Mouse (Mus musculus) heart, embryonic 11.5 days (tissue): ENCODE measurements around the gene Vmn1r188. TPM values are rescaled to one million over a fixed set of nuclear protein-coding genes. Genes with fewer than 3 reads are reported as not detected.
"Not testable (repeated sequence)": the region's sequence is repeated elsewhere in the genome, so short reads cannot be mapped to it uniquely, and the experiment has no call there.

Experiments
- ATAC-seq: fragments of 200-750 bp; cut with Nextera tagmentation; replicated peaks from 2 replicates; pipeline ENCODE4 v1.8.0; 2017; ENCODE audit warnings: moderate library complexity; ENCODE audit not compliant: insufficient number of reproducible peaks, low FRiP score, low TSS enrichment
- H3K27ac ChIP-seq: fragments of 300-500 bp; sonication (generic); 2 replicates; pipeline ENCODE4 v1.5.1; 2014; ENCODE audit warnings: mild to moderate bottlenecking, low read depth, low read length
- H3K27me3 ChIP-seq: fragments of 300-500 bp; sonication (generic); 2 replicates; pipeline ENCODE4 v1.6.1; 2014; ENCODE audit warnings: mild to moderate bottlenecking, low read length, mixed read lengths; ENCODE audit not compliant: control insufficient read depth, insufficient read depth
- H3K36me3 ChIP-seq: fragments of 300-500 bp; sonication (generic); 2 replicates; pipeline ENCODE4 v1.6.1; 2014; ENCODE audit warnings: mild to moderate bottlenecking, low read length, moderate library complexity, mixed read lengths; ENCODE audit not compliant: control insufficient read depth, insufficient read depth
- H3K4me1 ChIP-seq: fragments of 300-500 bp; sonication (generic); 2 replicates; pipeline ENCODE4 v1.6.1; 2014; ENCODE audit warnings: low read length; ENCODE audit not compliant: control insufficient read depth, insufficient read depth
- H3K4me2 ChIP-seq: fragments of 300-500 bp; sonication (generic); 2 replicates; pipeline ENCODE4 v1.6.1; 2014; ENCODE audit warnings: mild to moderate bottlenecking, moderate library complexity
- H3K4me3 ChIP-seq: fragments of 300-500 bp; sonication (generic); 2 replicates; pipeline ENCODE4 v1.5.1; 2014; ENCODE audit warnings: low read depth, low read length
- H3K9ac ChIP-seq: fragments of 300-500 bp; sonication (generic); 2 replicates; pipeline ENCODE4 v1.6.1; 2014; ENCODE audit warnings: mild to moderate bottlenecking, low read depth, low read length, moderate library complexity
- H3K9me3 ChIP-seq: fragments of 300-500 bp; sonication (generic); replicated peaks from 2 replicates; pipeline ENCODE4 v1.6.1; 2016; ENCODE audit warnings: low read length; ENCODE audit not compliant: control insufficient read depth
- whole genome bisulfite sequencing: fragments of 180-500 bp; shearing (Covaris S2); extraction: QIAGEN DNeasy Blood & Tissue Kit; methylation state at CpG from one replicate; pipeline ENCODE4 v1.1.7; 2014; ENCODE audit not compliant: insufficient replicate concordance; 5-methylcytosine and 5-hydroxymethylcytosine counted together
- microRNA-seq: library from miRNA; unstranded; fragments of <30 nt; microRNA quantifications from one replicate; pipeline ENCODE4, GENCODE M21; 2016; ENCODE audit warnings: borderline number of aligned reads
- polyA plus RNA-seq: library from polyadenylated mRNA; unstranded; fragments of >200 nt; fragmentation: Nextera tagmentation; extraction: Ambion mirVana; gene quantifications from 2 replicates; pipeline ENCODE4 v1.2.1, GENCODE M21; 2014

The Vmn1r188 gene
- polyA plus RNA-seq, 1 experiment from 2014 or later: not detected

GRCm38 (mm10) chr13:22063468-22063867 is 20.8 kb upstream of the Vmn1r188 start:
- 54% methylated on average over 1 of the region's 1 CpGs for WGBS
- no peak overlapping the region for H3K4me3 ChIP-seq
- no peak overlapping the region for H3K4me2 ChIP-seq
- H3K27me3 ChIP-seq: no peaks in the 10 kb centered on the region
- no peak for ATAC-seq
- H3K4me1 ChIP-seq: no peaks in the 10 kb centered on the region
- H3K36me3 ChIP-seq: no peaks in the 10 kb centered on the region
- H3K27ac ChIP-seq: no peak overlapping the region
- H3K9ac ChIP-seq: no peak overlapping the region
- H3K9me3 ChIP-seq: no peaks in the 10 kb centered on the region

GRCm38 (mm10) chr13:22105724-22106123 is 21.5 kb downstream of the Vmn1r188 start, which contains the start of gene Vmn1r189:
Gene Vmn1r189, minus strand, starts transcription at chr13:22105824.
- H3K9me3 ChIP-seq, H3K36me3 ChIP-seq, H3K4me1 ChIP-seq, ATAC-seq, H3K27ac ChIP-seq, H3K27me3 ChIP-seq, H3K9ac ChIP-seq, H3K4me2 ChIP-seq, H3K4me3 ChIP-seq: not testable (repeated sequence)
- WGBS: 65% methylated on average over 2 of the region's 2 CpGs

GRCm38 (mm10) chr13:22136495-22137293 is 52.5 kb downstream of the Vmn1r188 start:
- not testable (repeated sequence) for H3K36me3 ChIP-seq, H3K9ac ChIP-seq, H3K9me3 ChIP-seq, H3K4me1 ChIP-seq, H3K4me2 ChIP-seq, H3K27ac ChIP-seq, H3K4me3 ChIP-seq, H3K27me3 ChIP-seq, ATAC-seq
- 70% methylated on average over 5 of the region's 5 CpGs for WGBS

Small RNA genes within 50 kb of the gene (microRNA-seq; reads per million reads assigned to microRNA genes)
- gene Gm26300 (not detected), gene Gm44390 (0.41 reads per million), gene Gm44486 (0.20 reads per million)

Other genes with a start within 250 kb of the Vmn1r188 start
- gene Zfp184, start 139.3 kb upstream of the Vmn1r188 start, polyA plus RNA-seq: 6.7 and 7.6 TPM in 2 replicates
- not detected in 2 replicates for gene Pom121l2, start 103.2 kb upstream of the Vmn1r188 start, polyA plus RNA-seq
- 0.24 and 0.66 TPM in 2 replicates for gene Prss16, start 74.7 kb upstream of the Vmn1r188 start, polyA plus RNA-seq
- gene Hist1h2ah, start 48.9 kb upstream of the Vmn1r188 start, polyA plus RNA-seq: 10.1 TPM in 1 of 2 replicates, not detected in the other
- gene Hist1h2bk, start 48.6 kb upstream of the Vmn1r188 start, polyA plus RNA-seq: 2.2 and 3.9 TPM in 2 replicates
- gene Hist1h4i, start 43.1 kb upstream of the Vmn1r188 start, polyA plus RNA-seq: 12.1 and 15.7 TPM in 2 replicates
- gene Hist1h2ag, start 41.5 kb upstream of the Vmn1r188 start, polyA plus RNA-seq: 12.3 and 19.7 TPM in 2 replicates
- gene Hist1h2bj, start 41.2 kb upstream of the Vmn1r188 start, polyA plus RNA-seq: 2.7 and 7.5 TPM in 2 replicates
- gene Vmn1r189, start 21.4 kb downstream of the Vmn1r188 start, polyA plus RNA-seq: not detected in 2 replicates
- gene Vmn1r191, start 99.5 kb downstream of the Vmn1r188 start, polyA plus RNA-seq: not detected in 2 replicates
- gene Vmn1r192, start 106.7 kb downstream of the Vmn1r188 start, polyA plus RNA-seq: not detected in 2 replicates
- not detected in 2 replicates for gene Vmn1r193, start 138.7 kb downstream of the Vmn1r188 start, polyA plus RNA-seq
- gene Vmn1r194, start 159.8 kb downstream of the Vmn1r188 start, polyA plus RNA-seq: not detected in 2 replicates
- not detected in 2 replicates for gene Vmn1r195, start 186.1 kb downstream of the Vmn1r188 start, polyA plus RNA-seq
- gene Vmn1r196, start 205.5 kb downstream of the Vmn1r188 start, polyA plus RNA-seq: not detected in 2 replicates
- gene Vmn1r197, start 240.1 kb downstream of the Vmn1r188 start, polyA plus RNA-seq: not detected in 2 replicates